Mouse (Mus musculus): ENCODE data around the gene Nfib. TPM values are rescaled to one million over a fixed set of nuclear protein-coding genes. Genes with fewer than 3 reads are reported as not detected.

Gene Nfib
- total and polyA plus RNA-seq, 3 experiments = not detected

DNA sequence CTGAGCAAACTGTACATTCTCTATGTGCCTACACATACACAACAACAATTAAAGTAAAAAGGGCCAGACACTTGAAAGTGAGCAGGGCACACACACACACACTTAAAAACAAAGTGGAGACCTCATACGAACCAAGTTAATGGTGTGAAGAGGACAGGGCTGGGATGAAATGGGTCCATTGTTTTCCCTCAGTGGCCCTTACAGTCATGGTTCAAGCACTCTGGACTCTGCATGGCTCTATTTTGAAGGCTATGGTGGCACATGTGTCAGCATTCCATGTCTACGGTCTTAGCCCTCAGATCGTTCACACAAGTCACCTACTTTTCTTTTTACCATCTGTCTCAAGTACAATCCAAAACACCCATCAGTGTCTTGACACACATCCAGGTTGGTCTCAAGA is 28.1 kb upstream of the Nfib start:
- Histone ChIP-seq H3K4me3 (ENCODE audit: control insufficient read depth in 1 of 2, insufficient read depth in 1 of 2, low read depth in 2 of 2, low read length in 2 of 2) (no peak overlapping the region), H3K79me2 (ENCODE audit: control insufficient read depth, insufficient read depth, low read length, poor library complexity) (no peaks in the 10 kb centered on the region), H3K4me1 (ENCODE audit: control insufficient read depth in 1 of 2, insufficient read depth in 2 of 2, low read length in 2 of 2) (no peaks in the 10 kb centered on the region), H3K27me3 (ENCODE audit: control insufficient read depth in 1 of 2, insufficient read depth in 2 of 2, low read length in 2 of 2) (no peaks in the 10 kb centered on the region), H3K27ac (ENCODE audit: control insufficient read depth, low read depth, low read length) (no peak overlapping the region), H3K9me3 (replicated peaks; ENCODE audit: insufficient read depth, low read length) (no peaks in the 10 kb centered on the region), H3K36me3 (ENCODE audit: control insufficient read depth in 1 of 2, insufficient read depth in 2 of 2, low read length in 2 of 2) (no peaks in the 10 kb centered on the region), H3K9ac (ENCODE audit: control insufficient read depth, low read depth, low read length, poor library complexity, severe bottlenecking) (no peak overlapping the region)
- TF ChIP-seq ZC3H11A (IDR thresholded peaks at IDR 0.05; ENCODE audit: low read depth, low read length) = no peak
- no peak for TF ChIP-seq RAD21 (IDR thresholded peaks at IDR 0.05; ENCODE audit: low read depth, low read length)
- TF ChIP-seq TBP (IDR thresholded peaks at IDR 0.05; ENCODE audit: low read depth, low read length) = no peak
- no peak for TF ChIP-seq ZMIZ1 (IDR thresholded peaks at IDR 0.05; ENCODE audit: low read depth, low read length)
- TF ChIP-seq SIN3A (IDR thresholded peaks at IDR 0.05; ENCODE audit: low read length) = no peak
- TF ChIP-seq SMC3 (IDR thresholded peaks at IDR 0.05; ENCODE audit: low read depth, low read length) = no peak
- TF ChIP-seq TCF12 (IDR thresholded peaks at IDR 0.05; ENCODE audit: low read depth, low read length) = no peak
- no peak for TF ChIP-seq MXI1 (IDR thresholded peaks at IDR 0.05; ENCODE audit: low read depth, low read length)
- TF ChIP-seq HCFC1 (IDR thresholded peaks at IDR 0.05; ENCODE audit: low read depth, low read length) = no peak
- no peak for TF ChIP-seq TAL1 (IDR thresholded peaks at IDR 0.05; ENCODE audit: low read length)
- TF ChIP-seq KAT2A (conservative IDR thresholded peaks at IDR 0.05; ENCODE audit: low read depth, low read length) = no peak
- TF ChIP-seq MAZ (IDR thresholded peaks at IDR 0.05; ENCODE audit: low read depth, low read length) = no peak
- no peak for TF ChIP-seq USF2 (IDR thresholded peaks at IDR 0.05; ENCODE audit: borderline replicate concordance in 1 of 2, insufficient read depth in 1 of 2, low read depth in 1 of 2, low read length in 2 of 2)
- no peak for DNase-seq (ENCODE audit: low read depth, low spot score)

- Histone ChIP-seq H3K79me2 (ENCODE audit: control insufficient read depth, insufficient read depth, low read length, poor library complexity) (no peaks in the 10 kb centered on the region), H3K9ac (ENCODE audit: control insufficient read depth, low read depth, low read length, poor library complexity, severe bottlenecking) (no peak overlapping the region), H3K27me3 (ENCODE audit: control insufficient read depth in 1 of 2, insufficient read depth in 2 of 2, low read length in 2 of 2) (no peaks in the 10 kb centered on the region), H3K36me3 (ENCODE audit: control insufficient read depth in 1 of 2, insufficient read depth in 2 of 2, low read length in 2 of 2) (no peaks in the 10 kb centered on the region), H3K4me3 (ENCODE audit: control insufficient read depth in 1 of 2, insufficient read depth in 1 of 2, low read depth in 2 of 2, low read length in 2 of 2) (no peak overlapping the region), H3K27ac (ENCODE audit: control insufficient read depth, low read depth, low read length) (no peak overlapping the region), H3K9me3 (replicated peaks; ENCODE audit: insufficient read depth, low read length) (no peaks in the 10 kb centered on the region), H3K4me1 (ENCODE audit: control insufficient read depth in 1 of 2, insufficient read depth in 2 of 2, low read length in 2 of 2) (no peaks in the 10 kb centered on the region)
- no peak for DNase-seq (ENCODE audit: low read depth, low spot score)
- TF ChIP-seq NELFE (IDR thresholded peaks at IDR 0.05; ENCODE audit: low read depth, low read length) (no peak), TCF12 (IDR thresholded peaks at IDR 0.05; ENCODE audit: low read depth, low read length) (no peak), TAL1 (IDR thresholded peaks at IDR 0.05; ENCODE audit: low read length) (no peak), POLR2AphosphoS5 (IDR thresholded peaks at IDR 0.05; ENCODE audit: borderline replicate concordance, low read depth, low read length) (no peak), ZKSCAN1 (IDR thresholded peaks at IDR 0.05; ENCODE audit: low read depth, low read length) (no peak), GATA1 (IDR thresholded peaks at IDR 0.05; ENCODE audit: low read depth, low read length) (no peak), KAT2A (conservative IDR thresholded peaks at IDR 0.05; ENCODE audit: low read depth, low read length) (no peak), ETS1 (IDR thresholded peaks at IDR 0.05; ENCODE audit: low read depth, low read length) (no peak), ZC3H11A (IDR thresholded peaks at IDR 0.05; ENCODE audit: low read depth, low read length) (no peak), ELF1 (IDR thresholded peaks at IDR 0.05; ENCODE audit: low read depth, low read length) (no peak), SIN3A (IDR thresholded peaks at IDR 0.05; ENCODE audit: low read length) (no peak), MYC (IDR thresholded peaks at IDR 0.05; ENCODE audit: low read depth, low read length) (no peak), SMC3 (IDR thresholded peaks at IDR 0.05; ENCODE audit: low read depth, low read length) (no peak), E2F4 (IDR thresholded peaks at IDR 0.05; ENCODE audit: borderline replicate concordance, low read depth, low read length) (no peak), TBP (IDR thresholded peaks at IDR 0.05; ENCODE audit: low read depth, low read length) (no peak), POLR2AphosphoS2 (IDR thresholded peaks at IDR 0.05; ENCODE audit: low read length) (no peak), CHD2 (IDR thresholded peaks at IDR 0.05; ENCODE audit: low read length) (no peak), CHD1 (IDR thresholded peaks at IDR 0.05; ENCODE audit: low read depth, low read length) (no peak), UBTF (IDR thresholded peaks at IDR 0.05; ENCODE audit: borderline replicate concordance, insufficient read depth, low read depth, low read length) (no peak)
Observed at GRCm38 (mm10) chr4:82730248-82730887, 24.8 kb upstream of the Nfib start.
